Mouse (Mus musculus): ENCODE measurements around the gene Ankrd49.

- TF ChIP-seq GATA1 (IDR thresholded peaks at IDR 0.05; ENCODE audit: low read length) (no peak), TAL1 (IDR thresholded peaks at IDR 0.05; ENCODE audit: low read length) (no peak)
These were observed 25.5 kb upstream of the Ankrd49 start for GRCm38 (mm10) chr9:14810111-14810510.
